Mouse (Mus musculus): ENCODE measurements at regions not wholly inside any gene's neighbourhood (a gene's known extent, or its start where the extent isn't known, plus 50 kb on each side); places are given as distances from the start of the nearest gene placed in this dataset.

DNA sequence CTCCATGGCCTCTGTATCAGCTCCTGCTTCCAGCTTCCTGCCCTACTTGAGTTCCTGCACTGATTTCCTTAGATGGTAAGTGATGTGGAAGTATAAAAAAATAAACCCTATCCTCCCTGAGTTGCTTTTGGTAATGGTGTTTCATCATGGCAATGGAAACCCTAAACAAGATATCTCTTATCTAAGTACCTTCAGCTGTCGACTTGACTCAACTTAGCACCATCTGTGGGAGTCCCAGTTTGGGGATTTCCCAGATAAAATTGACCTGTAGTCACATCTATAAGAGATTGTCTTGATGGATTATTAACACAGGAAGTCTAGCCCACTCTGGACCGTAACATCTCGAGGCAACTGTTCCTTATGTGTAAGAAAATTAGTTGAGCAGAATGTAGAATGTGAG lies 570.2 kb upstream of the Gm10306 start:
- no peak for DNase-seq

DNA sequence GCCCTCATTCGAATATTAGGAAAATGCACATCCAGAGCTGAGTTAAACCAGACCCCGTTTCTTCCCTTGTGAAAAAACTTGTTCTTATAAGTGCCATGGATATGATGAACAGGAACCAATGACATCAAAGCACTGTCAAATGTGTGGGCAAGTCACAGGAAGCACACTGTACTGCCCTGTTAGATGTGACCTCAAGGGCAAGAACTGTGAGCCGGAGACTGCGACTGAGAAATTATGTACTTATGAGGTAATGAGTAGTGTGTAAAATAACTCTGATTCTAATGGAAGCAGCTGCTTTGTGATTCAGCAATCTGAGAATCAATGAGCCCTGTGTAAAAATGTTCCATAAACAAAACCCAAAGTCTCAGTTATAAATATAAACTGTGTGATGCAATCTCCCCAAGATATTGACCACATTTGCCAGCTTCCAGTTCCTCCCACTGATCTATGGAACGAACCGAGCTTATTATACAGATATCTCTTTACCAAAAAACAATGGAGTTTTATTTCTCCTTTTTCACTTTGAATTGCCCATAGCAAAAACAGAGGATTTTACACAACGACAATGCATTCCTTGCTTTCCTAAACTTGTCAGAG lies 566.0 kb upstream of the Gm10306 start:
- no peak for DNase-seq

DNA sequence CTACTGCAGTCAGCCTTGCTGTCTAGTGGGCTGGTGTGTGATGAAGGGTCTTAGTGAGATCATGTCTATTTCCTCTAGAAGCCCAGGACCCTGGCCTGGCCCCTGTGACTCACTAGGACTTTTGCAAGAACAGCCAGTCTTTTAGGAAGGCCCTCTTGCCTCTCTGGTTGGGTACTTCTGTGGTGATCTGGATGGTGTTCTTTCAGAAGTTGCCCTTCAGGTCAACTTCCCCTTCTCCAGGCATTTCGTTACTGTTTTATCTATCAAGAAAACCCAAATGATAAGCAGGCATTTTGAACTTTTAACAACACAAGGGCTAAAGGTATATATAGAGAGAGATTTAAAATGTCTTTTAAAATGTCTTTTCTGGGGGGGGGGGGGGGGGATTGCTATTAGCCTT lies 550.5 kb upstream of the Gm10306 start:
- no peak for DNase-seq

DNA sequence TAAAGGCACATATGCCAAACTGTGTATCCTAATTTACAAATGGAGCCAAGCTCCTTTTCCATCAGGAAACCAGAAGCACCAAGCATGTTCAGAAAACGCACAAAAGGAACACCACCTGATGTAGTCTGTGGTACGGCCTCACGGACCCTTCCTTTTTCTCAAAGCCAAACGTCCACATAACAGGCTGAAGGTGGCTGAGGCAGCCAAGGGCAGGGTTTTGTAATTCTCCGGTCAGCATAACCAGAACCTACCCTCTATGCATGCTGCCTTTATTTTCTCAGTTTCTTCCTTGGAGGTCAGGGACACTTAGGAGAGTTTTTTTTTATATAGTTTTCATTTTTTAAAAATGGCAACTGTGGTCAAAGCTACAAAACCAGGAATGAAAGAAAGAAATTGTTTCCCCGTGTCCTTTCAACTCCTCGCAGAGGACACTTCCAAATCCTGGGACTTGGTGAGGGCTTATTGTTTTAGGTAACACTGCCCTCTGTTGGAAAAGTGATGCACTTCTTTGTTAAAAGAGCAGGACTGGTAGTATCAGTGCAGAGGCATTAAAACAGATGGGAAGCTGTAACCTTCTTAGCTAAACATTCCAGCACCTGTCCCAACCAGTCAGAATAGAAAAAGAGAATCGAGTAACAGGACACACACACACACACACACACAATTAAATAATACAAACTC lies 549.1 kb upstream of the Gm10306 start:
- peak; percentile 9 to 40 for DNase-seq

DNA sequence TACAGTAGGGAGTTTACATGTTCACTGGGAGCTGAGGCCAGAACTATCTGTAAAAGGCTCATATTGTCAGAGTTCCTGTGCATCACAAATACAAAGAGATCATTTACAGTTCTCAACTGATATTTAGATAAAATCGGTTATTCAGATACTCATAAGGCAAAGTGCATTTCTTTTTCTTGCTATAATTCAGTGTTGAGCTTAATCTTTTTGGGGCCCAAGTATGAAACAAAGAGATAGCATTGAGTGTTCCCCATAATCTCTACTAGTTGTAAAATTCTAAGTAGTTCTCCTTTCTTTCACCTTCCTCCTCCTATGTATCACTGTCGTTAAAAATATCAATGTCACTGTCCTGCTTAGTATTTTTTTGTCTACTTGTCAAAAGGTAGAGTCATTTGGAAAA lies 540.6 kb upstream of the Gm10306 start:
- DNase-seq = no peak

DNA sequence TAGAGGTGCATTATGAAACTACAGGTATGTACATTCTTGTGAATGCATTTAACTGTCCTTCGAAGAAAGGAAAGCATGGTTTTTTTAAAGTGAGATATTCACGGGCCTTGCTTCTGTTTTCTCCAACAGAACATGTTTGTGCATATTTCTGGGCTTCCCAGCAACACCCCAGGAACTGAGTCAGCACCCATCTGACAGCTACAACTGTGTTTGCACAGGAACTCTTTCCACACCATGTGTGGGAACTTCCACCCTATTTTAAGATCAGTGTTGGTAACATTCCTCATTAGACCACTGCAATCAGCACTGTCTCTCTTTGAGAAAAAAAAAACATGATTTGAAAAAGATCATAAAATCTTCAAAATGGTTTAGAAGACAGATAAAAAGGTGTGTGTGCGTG lies 538.6 kb upstream of the Gm10306 start:
- no peak for DNase-seq

DNA sequence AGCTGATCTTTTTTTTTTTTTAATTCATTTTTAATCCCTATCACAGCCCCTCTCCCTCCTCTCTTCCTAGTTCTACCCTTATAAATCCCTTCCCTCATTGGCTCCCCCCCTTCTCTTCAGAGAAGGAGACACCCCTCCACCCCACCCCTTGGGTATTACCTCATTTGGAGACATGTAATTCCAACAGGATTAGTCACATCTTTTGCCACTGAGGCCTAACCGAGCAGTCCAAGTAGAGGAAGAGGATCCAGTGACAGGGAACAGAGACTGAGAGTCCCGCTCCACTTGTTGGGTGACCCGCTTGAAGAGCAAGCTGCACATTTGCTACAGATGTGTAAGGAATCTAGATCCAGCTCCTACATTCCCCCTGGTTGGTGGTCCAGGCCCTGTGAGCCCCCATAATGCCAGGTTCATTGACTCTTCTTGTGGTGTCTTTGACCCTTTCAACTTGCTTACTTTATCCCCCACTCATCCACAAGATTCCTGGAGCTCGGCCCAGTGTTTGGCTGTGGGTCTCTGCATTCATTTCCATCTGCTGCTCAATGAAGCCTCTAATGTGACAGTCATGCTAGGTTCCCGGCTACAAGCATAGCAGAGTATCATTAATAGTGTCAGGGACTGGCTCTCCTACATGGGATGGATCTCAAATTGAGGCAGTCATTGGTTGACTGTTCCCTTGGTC lies 506.6 kb upstream of the Gm10306 start:
- DNase-seq = no peak

DNA sequence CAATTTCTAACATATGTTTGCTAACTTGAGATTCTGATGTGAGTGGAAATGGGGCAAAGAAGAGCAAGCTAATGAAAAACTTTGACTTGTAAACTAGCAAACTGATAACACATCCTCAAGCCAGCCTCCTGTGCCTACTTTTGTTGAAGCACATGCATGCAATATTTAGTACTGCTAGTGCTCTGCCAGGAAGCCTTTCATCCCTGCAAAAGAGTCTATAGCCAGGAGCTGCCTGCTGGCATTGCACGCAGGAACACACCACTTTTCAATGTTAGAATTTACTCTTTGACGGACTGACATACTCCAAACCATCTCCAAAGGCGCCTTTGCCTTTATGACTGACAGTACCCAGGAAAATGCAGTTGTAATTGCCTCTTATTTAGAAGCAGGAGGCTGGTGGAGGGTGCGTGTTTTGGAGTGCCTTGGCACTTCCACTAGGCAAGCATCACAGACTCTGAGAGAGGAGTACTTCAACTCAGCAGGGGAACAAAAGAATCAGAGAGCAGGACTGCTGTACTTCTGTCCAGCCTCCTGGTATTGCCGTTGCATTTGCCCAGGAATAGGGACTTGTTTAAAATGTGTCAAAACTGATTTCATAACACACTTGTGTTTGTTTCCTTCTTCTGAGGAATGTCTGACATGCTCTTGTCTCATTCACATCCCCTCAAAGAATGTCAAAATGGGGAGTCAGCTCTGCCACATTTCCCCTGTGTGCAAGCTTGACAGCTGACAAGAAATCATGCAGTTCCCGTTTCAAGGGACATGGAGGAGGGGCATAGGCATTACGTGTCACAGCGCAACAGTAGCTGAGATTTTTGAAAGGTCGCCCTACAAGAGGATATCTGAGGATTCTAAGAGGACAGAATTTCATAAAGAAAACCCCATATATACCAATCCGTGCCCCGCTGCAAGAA lies 503.8 kb upstream of the Gm10306 start:
- no peak for DNase-seq

DNA sequence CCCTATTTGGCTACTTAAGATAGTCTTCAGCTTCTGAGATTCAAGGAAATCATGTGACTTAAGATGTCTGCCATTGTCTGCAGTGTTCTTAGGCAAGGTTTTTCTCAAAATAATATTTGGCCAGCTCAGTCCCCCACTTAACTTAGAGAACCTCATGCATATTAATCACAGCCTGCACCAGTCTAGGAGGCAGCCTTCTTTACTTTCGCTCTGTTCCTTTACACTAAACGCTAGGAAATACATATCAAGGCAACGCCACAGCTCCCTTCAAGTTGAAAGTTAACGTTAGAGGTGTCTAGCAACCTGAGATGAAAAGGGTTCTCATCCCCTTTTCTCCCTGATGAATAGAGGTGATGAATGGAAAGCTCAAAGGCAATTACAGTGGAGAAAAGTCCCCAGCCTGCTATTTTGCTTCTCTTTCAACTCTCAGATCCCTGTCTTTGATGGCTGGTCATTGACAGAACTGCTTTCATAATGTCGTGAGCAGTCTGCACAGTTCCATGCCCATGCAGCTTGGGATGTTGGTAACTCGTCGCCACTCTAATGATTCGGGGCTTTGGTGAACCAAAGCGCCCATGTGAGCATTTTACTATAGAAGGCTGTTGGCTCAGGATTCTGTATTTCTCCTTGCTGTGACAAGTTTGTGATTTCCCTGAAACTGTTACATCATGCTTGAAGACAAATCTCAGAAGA lies 483.0 kb upstream of the Gm10306 start:
- DNase-seq = no peak

DNA sequence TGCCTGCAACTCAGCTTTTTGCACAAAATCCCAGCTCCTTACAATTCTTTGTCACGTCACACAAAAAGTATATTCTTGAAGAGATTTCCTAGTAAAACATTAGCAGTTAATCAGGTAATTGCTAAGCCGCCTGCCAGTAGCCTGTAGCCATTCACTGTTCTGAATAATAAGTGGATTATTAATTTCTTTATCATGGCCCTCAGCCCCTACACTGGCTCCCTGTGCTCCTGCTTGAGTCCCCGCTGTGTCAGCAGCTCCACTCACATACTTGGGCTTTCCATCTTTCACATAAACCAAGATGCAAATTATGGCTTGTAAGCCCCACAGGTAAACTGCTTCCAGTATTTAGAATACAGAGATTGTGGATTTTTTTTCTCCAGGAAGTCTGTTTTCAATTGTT lies 473.5 kb upstream of the Gm10306 start:
- no peak for DNase-seq

DNA sequence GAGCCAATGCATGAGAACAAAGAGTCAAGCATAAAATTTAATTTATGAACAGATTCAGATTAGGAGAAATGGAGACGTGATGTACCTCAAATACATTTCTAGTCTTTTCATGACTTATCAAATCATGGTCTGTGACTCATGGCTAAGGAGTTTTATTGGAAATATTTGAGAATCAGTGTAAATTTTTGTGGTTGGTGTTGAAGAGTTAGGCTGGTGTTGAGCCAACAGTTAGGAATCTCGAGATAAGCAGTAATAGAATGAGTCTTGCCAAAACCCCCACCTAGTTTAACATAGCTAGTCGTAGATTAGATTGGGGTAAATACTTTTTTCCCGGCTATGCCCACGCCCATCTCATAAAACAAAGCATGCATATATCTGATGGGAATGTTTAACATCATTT lies 462.0 kb upstream of the Gm10306 start:
- no peak for DNase-seq

DNA sequence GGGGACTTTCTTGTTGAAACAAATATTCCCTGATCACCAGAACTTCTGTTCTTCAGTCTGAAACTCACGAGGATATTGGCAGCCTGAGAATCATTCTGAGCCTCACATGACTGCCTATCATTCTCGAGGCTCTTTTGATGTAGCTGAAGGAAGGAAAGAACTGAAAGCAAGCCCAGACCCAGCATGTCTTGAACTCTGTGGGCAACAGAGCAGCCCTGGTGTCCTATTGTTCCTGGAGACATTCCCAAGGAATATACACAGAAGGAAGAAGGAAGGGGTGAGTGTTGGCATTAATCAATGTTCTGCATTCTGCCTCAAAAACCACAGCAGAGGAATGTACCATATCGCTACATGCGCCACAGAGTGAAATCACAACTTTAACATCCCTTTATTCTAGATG lies 449.4 kb upstream of the Gm10306 start:
- DNase-seq = no peak

DNA sequence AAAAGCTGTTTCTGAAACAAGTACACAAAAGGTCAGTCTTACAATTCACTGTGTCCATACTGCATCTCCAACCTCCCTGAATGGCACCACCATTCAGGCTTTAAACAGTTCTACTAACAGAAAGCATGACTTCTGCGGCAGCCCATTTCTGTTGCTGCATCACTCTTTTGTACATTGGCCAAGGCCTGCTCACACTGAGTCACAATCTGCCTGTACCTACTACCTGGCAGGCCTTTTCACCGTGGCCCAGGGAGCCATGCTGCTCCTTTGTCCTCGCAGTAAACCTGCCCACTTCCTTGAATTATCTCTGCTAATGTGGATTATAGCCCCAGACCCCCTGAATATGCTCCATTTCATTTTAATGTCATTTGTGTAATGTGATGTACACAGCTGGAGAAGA lies 439.5 kb upstream of the Gm10306 start:
- DNase-seq = no peak

DNA sequence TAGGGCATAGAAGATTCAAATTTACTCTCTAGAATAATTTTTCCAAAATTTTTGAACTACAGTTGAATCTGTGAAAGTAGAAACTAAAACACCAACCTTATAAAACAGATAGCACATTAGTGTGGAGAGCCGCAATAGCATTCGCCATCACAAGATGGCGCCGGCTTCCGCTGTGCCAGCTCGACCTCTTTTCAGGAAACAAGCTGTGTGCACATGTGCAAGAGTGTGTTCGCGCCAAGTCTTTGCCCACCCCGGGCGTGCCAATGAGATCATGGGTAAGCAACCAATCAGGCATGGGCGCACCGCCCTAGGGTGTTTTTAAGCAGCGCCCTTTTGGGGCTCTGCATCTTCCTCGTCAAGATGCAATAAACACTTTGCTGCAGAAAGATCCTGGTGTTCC lies 432.2 kb upstream of the Gm10306 start:
- peak in 1 of 2 experiments; percentile 14 for DNase-seq

DNA sequence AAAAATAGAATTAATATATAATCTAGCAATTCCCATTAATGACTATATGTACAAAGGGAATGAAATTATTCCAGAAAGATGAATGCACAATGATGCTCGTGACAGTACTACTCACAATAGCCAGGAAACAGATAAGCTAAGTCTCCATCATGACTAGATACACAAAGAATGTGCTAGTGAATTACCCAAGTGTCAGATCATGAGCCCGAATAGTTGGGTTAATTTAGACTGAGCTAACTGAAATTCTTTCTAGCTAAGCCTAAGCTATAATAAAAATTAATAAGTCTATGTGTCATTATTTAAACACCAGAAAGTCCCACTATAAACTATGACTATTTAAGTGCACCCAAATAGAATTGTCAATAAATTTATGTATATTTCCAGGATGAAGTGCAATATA lies 418.4 kb upstream of the Gm10306 start:
- DNase-seq = no peak

DNA sequence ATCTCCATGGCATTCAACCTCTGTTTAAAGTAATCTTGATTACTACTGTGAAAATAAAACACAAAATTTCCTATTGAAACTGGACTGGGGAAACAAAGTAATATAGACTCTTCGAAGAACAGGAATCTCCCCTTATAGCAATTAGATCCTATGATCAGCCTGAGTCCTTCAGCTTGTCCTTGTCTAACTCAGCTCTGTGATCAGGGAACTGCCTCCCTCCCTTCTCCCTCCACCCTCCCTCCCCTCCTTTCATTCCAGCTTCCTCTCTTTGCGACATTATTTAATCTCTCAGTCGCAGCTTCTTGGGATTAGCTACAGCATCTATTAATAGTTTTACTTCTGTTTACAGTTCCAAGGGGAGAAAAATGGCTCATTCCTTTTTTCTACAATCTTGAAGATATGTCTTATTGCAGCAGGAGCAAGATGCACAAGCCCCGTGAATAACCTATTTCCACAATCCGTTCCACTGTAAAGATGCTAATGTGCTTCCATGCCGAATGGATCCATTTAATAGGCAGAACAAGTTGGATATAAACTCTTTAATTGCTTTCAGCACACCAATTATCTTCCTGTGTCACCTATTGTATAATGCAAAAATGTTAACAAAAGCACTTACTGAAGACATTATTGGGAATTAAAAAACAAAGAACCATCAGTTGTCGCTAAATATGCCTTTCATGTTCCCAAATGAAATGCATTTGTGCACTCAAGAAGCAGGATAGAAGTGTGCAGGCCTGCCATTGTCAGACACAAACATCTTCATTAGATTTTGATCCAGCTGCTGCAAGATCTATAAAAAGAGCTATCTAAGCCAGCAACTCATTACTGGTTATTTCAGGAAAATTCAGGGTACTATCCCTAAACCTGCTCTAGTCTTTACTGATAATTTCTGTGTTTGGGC lies 411.2 kb upstream of the Gm10306 start:
- DNase-seq = no peak

DNA sequence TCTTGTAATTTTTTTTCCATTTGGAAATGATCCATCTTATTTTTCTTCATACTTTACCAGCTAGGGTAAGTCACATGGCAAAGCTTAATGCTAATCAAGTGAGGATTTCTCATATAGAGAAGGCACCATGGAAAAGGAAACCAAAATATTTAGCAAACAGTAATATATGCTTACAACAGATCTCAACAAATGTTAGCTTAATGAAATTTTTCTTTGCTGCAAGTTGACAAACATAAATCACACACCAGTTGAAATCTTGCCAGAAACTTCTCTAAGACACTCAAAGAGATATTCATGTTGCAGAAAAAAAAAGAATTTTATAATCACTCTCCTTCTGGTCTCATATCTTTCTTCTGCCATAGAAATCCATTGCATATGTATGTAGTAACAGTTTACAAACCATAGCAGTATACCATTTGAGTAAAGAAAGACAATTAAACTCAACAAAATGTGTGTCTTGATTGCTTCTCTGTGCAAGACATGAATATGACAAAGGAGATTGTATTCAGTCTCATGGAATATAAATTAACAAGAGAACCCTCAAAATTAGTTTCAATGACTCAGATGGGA lies 408.3 kb upstream of the Gm10306 start:
- no peak for DNase-seq

DNA sequence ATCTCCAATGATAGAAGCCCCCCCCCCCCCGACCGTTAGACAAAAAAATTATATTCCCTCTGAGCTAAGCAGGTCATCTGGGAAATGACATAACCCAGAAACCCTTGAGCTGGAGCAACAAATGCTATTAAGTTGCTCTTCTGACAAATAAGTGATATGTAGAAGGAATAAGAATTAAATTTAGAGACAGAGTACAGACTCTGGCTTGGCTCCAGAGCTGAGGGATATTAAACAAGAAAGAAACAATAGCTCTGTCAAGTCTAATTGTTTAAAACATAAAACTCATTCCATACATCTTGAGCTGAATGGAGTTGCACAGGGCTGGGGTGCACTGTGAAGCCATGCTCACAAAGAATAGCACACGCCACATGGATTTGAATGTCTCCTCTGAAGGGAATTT lies 407.3 kb upstream of the Gm10306 start:
- DNase-seq = no peak

DNA sequence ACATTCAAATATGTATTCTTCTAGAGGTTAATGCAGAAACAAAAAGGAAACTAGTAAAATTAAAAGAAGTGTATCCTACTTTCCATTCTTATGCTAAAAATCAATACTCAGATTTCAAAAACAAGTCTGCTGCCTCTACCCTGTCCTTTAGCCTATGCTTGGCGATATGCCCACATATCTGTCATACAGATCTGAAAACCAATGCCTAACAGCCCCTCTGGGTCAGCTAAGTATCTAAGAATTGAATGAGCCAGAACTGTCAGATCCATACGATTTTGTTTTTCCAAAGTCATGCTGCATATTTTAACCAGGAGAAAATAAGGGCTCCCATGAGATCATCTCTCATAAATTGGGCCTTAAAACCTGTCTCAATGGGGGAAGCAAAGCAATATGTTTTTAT lies 395.7 kb upstream of the Gm10306 start:
- DNase-seq = no peak

DNA sequence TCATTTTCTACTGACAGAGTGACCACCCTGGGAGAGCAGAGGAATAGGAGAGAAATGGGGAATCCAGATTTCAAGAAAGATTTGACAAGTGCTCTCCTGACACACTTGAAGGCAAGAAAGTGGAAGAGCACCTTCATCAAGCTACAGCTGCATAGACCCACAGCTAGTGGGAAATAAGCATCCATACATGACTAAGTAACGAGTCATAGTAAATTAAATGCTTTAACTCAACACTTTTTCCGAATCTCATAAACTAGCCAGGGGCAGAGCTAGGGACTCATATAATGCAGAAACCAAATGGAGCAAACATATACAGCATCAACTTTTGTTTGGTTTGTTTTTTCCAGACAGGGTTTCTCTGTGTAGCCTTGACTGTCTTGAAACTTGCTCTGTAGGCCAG lies 383.2 kb upstream of the Gm10306 start:
- no peak for DNase-seq

DNA sequence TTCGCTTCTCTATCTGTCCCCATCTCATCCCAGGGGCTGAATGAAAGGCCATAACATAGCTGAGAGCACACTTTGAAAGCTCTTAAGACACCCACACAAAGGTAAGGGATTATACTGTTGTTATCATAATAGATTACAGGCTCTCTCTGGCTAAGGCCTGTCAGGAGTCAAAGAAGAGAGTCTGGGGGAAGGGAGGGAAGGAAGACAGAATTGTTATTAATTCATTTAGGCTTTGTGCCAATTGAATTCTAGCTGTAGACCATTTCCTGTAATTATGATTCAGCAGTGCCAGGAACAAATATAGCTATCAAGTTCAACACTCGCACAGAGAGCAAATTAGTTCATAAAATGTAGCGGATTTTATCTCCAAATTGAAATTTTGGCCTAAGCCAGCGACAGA lies 369.3 kb upstream of the Gm10306 start:
- peak in 1 of 2 experiments; percentile 9 for DNase-seq

All from kidney, postnatal 36 days (tissue).